Mouse (Mus musculus): ENCODE data around the gene Pi4ka. TPM values are rescaled to one million over a fixed set of nuclear protein-coding genes. Genes with fewer than 3 reads are reported as not detected.
"Not testable (repeated sequence)": the region's sequence is repeated elsewhere in the genome, so short reads cannot be mapped to it uniquely, and the experiment has no call there.

The Pi4ka gene
- polyA plus RNA-seq, 1 experiment from 2014 or later, result 34.3 TPM

GRCm38 (mm10) chr16:17234916-17235665, 171.0 kb downstream of the Pi4ka start:
- peak overlapping the region; percentile 92 for H3K4me3 ChIP-seq
- peaks cover 63% of the 10 kb centered on the region for H3K4me1 ChIP-seq
- H3K27ac ChIP-seq (replicated peaks), result peak overlapping the region; percentile 99
- H3K36me3 ChIP-seq, result no peaks in the 10 kb centered on the region
- DNase-seq (ENCODE audit: low spot score), result no peak
- 0 out of 2 replicates have a peak, but pooled peaks cover 8% of the 10 kb centered on the region for H3K27me3 ChIP-seq (ENCODE audit: low read depth, poor library complexity, severe bottlenecking)
- peaks cover 2% of the 10 kb centered on the region; the same call in 1 of the 2 replicates for H3K9me3 ChIP-seq (replicated peaks)
- whole genome bisulfite sequencing, result 69% methylated on average over 9 of the region's 9 CpGs

DNA sequence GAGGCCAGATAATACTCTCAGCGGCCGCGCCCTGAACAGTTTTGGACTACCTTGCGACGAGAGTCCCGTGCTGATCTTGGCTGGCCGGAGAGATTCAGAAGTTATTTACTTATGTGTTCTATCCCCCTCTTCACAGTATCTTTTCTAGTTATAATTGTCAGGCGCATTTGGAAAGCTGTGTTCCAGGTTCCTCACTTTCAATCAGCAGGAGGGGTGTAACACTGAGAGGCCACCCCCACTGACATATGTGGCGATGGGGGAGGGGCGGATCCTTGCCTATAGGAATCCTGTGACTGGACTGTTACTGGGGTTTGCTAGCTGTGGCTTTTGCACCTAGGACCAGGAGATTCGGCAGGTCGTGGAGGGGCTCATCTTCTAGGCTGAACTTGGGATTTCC, 171.6 kb downstream of the Pi4ka start:
- H3K27me3 ChIP-seq (ENCODE audit: low read depth, poor library complexity, severe bottlenecking), result 0 out of 2 replicates have a peak, but pooled peaks cover 8% of the 10 kb centered on the region
- peaks cover 57% of the 10 kb centered on the region for H3K4me1 ChIP-seq
- 2% methylated on average over 12 of the region's 12 CpGs for WGBS
- peak; percentile 50 for DNase-seq (ENCODE audit: low spot score)
- peaks cover 8% of the 10 kb centered on the region; the same call in 1 of the 2 replicates for H3K9me3 ChIP-seq (replicated peaks)
- H3K36me3 ChIP-seq, result no peaks in the 10 kb centered on the region
- peak overlapping the region; percentile 92 for H3K4me3 ChIP-seq
- H3K27ac ChIP-seq (replicated peaks), result peak overlapping the region; percentile 99

- H3K4me3 ChIP-seq, result peak overlapping the region; percentile 92
- H3K36me3 ChIP-seq, result no peaks in the 10 kb centered on the region
- H3K27ac ChIP-seq (replicated peaks), result peak overlapping the region; percentile 99
- under 1% methylated on average over 62 of the region's 62 CpGs for WGBS
- peak; percentile 81 for DNase-seq (ENCODE audit: low spot score)
- H3K9me3 ChIP-seq (replicated peaks), result peaks cover 8% of the 10 kb centered on the region; the same call in 1 of the 2 replicates
- H3K4me1 ChIP-seq, result peaks cover 52% of the 10 kb centered on the region
- H3K27me3 ChIP-seq (ENCODE audit: low read depth, poor library complexity, severe bottlenecking), result 0 out of 2 replicates have a peak, but pooled peaks cover 8% of the 10 kb centered on the region
These were observed 172.2 kb downstream of the Pi4ka start for GRCm38 (mm10) chr16:17233702-17234498.

- 0 out of 2 replicates have a peak, but pooled peaks cover 8% of the 10 kb centered on the region for H3K27me3 ChIP-seq (ENCODE audit: low read depth, poor library complexity, severe bottlenecking)
- H3K9me3 ChIP-seq (replicated peaks), result peaks cover 8% of the 10 kb centered on the region; the same call in 1 of the 2 replicates
- peak within 1 kb of the TSS; percentile 99 for H3K27ac ChIP-seq (replicated peaks)
- H3K36me3 ChIP-seq, result no peaks in the 10 kb centered on the region
- peaks cover 44% of the 10 kb centered on the region for H3K4me1 ChIP-seq
- H3K4me3 ChIP-seq, result peak within 1 kb of the TSS; percentile 92
- WGBS, result under 1% methylated on average over 59 of the region's 59 CpGs
- peak; percentile 98 for DNase-seq (ENCODE audit: low spot score)
These were observed 173.1 kb downstream of the Pi4ka start, which contains the start of gene Hic2 for GRCm38 (mm10) chr16:17232794-17233701. Hic2 (plus strand) TSS chr16:17233572.

DNA sequence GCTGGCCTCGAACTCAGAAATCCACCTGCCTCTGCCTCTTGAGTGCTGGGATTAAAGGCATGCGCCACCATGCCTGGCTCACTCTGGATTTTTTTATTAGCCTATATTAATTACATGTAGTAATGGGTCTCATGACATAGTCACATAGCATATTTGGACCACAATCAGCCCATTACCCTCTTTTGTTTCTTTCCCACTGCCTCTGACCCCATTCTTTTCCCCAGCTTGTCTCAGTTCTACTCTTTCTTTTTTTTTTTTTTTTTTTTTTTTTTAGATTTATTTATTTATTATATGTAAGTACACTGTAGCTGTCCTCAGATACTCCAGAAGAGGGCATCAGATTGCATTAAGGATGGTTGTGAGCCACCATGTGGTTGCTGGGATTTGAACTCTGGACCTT, 174.6 kb downstream of the Pi4ka start:
- H3K4me3 ChIP-seq; H3K27ac ChIP-seq (replicated peaks); H3K36me3 ChIP-seq; H3K27me3 ChIP-seq (ENCODE audit: low read depth, poor library complexity, severe bottlenecking); H3K9me3 ChIP-seq (replicated peaks); DNase-seq (ENCODE audit: low spot score): not testable (repeated sequence)
- peaks cover 32% of the 10 kb centered on the region for H3K4me1 ChIP-seq
- 96% methylated on average over 2 of the region's 2 CpGs for WGBS

Other genes with a start within 250 kb of the Pi4ka start
- gene Ube2l3, start 203.7 kb downstream of the Pi4ka start, polyA plus RNA-seq (2016; fragmentation: Nextera tagmentation; extraction: Ambion mirVana), result 412 and 424 TPM in 2 replicates
- gene Rimbp3, start 197.7 kb downstream of the Pi4ka start, polyA plus RNA-seq (2016; fragmentation: Nextera tagmentation; extraction: Ambion mirVana), result 1.4 and 2.2 TPM in 2 replicates
- 17.3 and 19.3 TPM in 2 replicates for gene Hic2, start 172.7 kb downstream of the Pi4ka start, polyA plus RNA-seq (2016; fragmentation: Nextera tagmentation; extraction: Ambion mirVana)
- gene Tmem191c, start 130.2 kb downstream of the Pi4ka start, polyA plus RNA-seq (2016; fragmentation: Nextera tagmentation; extraction: Ambion mirVana), result 9.9 and 11.7 TPM in 2 replicates
- gene Serpind1, start 74.9 kb downstream of the Pi4ka start, polyA plus RNA-seq (2016; fragmentation: Nextera tagmentation; extraction: Ambion mirVana), result 0.09 and 0.29 TPM in 2 replicates
- gene Snap29, start 328 bp downstream of the Pi4ka start, polyA plus RNA-seq (2016; fragmentation: Nextera tagmentation; extraction: Ambion mirVana), result 11.3 and 13.7 TPM in 2 replicates
- gene Crkl, start 45.7 kb upstream of the Pi4ka start, polyA plus RNA-seq (2016; fragmentation: Nextera tagmentation; extraction: Ambion mirVana), result 69.2 and 71.6 TPM in 2 replicates
- 2.6 and 3.5 TPM in 2 replicates for gene Aifm3, start 83.3 kb upstream of the Pi4ka start, polyA plus RNA-seq (2016; fragmentation: Nextera tagmentation; extraction: Ambion mirVana)
- 87.3 and 101 TPM in 2 replicates for gene Lztr1, start 102.4 kb upstream of the Pi4ka start, polyA plus RNA-seq (2016; fragmentation: Nextera tagmentation; extraction: Ambion mirVana)
- 52.0 and 56.9 TPM in 2 replicates for gene Thap7, start 124.8 kb upstream of the Pi4ka start, polyA plus RNA-seq (2016; fragmentation: Nextera tagmentation; extraction: Ambion mirVana)
- 0.17 and 0.27 TPM in 2 replicates for gene Lrrc74b, start 154.9 kb upstream of the Pi4ka start, polyA plus RNA-seq (2016; fragmentation: Nextera tagmentation; extraction: Ambion mirVana)
- 0.62 and 0.75 TPM in 2 replicates for gene P2rx6, start 155.6 kb upstream of the Pi4ka start, polyA plus RNA-seq (2016; fragmentation: Nextera tagmentation; extraction: Ambion mirVana)
- gene Slc7a4, start 176.9 kb upstream of the Pi4ka start, polyA plus RNA-seq (2016; fragmentation: Nextera tagmentation; extraction: Ambion mirVana), result 2.4 and 2.6 TPM in 2 replicates
- gene Smpd4, start 213.0 kb upstream of the Pi4ka start, polyA plus RNA-seq (2016; fragmentation: Nextera tagmentation; extraction: Ambion mirVana), result 47.3 and 52.2 TPM in 2 replicates
- gene Ccdc74a, start 240.2 kb upstream of the Pi4ka start, polyA plus RNA-seq (2016; fragmentation: Nextera tagmentation; extraction: Ambion mirVana), result 6.4 and 8.1 TPM in 2 replicates